Mouse (Mus musculus) liver, postnatal 0 days (tissue): ENCODE data around the gene Myof. TPM values are rescaled to one million over a fixed set of nuclear protein-coding genes. Genes with fewer than 3 reads are reported as not detected.

Experiments
- ATAC-seq: fragments of 200-750 bp; cut with Nextera tagmentation; 2 replicates; pipeline ENCODE4 v1.8.0; 2017; ENCODE audit warnings: mild to moderate bottlenecking, moderate library complexity
- DNase-seq: peaks from one replicate; pipeline ENCODE4 v3.0.0-alpha.2; 2016
- H3K27ac ChIP-seq: fragments of 300-500 bp; sonication (generic); 2 replicates; pipeline ENCODE4 v1.5.1; 2014; ENCODE audit warnings: antibody characterized with exemption, moderate library complexity, mild to moderate bottlenecking, low read depth
- H3K27me3 ChIP-seq: fragments of 300-500 bp; sonication (generic); 2 replicates; pipeline ENCODE4 v1.6.1; 2014; ENCODE audit warnings: low read length, control low read depth, mixed read lengths; ENCODE audit not compliant: insufficient read depth
- H3K36me3 ChIP-seq: fragments of 300-500 bp; sonication (generic); replicated peaks from 2 replicates; pipeline ENCODE4 v1.6.1; 2014; ENCODE audit warnings: mild to moderate bottlenecking, control low read depth, low read length, moderate library complexity, mixed read lengths; ENCODE audit not compliant: insufficient read depth
- H3K4me1 ChIP-seq: fragments of 300-500 bp; sonication (generic); 2 replicates; pipeline ENCODE4 v1.6.1; 2014; ENCODE audit warnings: antibody characterized with exemption, mild to moderate bottlenecking, control low read depth; ENCODE audit not compliant: insufficient read depth
- H3K4me2 ChIP-seq: fragments of 300-500 bp; sonication (generic); 2 replicates; pipeline ENCODE4 v1.6.1; 2014; ENCODE audit warnings: low read depth, mild to moderate bottlenecking, low read length, moderate library complexity, mixed read lengths
- H3K4me3 ChIP-seq: fragments of 300-500 bp; sonication (generic); 2 replicates; pipeline ENCODE4 v1.5.1; 2014; ENCODE audit warnings: low read depth, low read length
- H3K9ac ChIP-seq: fragments of 300-500 bp; sonication (generic); replicated peaks from 2 replicates; pipeline ENCODE4 v1.6.1; 2014; ENCODE audit warnings: mild to moderate bottlenecking, moderate library complexity
- H3K9me3 ChIP-seq: fragments of 300-500 bp; sonication (generic); 2 replicates; pipeline ENCODE4 v1.6.1; 2016; ENCODE audit warnings: mild to moderate bottlenecking, control low read depth, low read length, mixed read lengths
- CTCF ChIP-seq: sonication (generic); IDR thresholded peaks from 2 replicates; pipeline ENCODE4 v1.5.1; 2016; ENCODE audit warnings: antibody characterized with exemption, low read depth
- EP300 ChIP-seq: IDR thresholded peaks from 2 replicates; pipeline ENCODE4 v1.6.1; 2016; ENCODE audit warnings: antibody characterized with exemption, low read depth, mild to moderate bottlenecking
- WGBS: fragments of 180-500 bp; shearing (Covaris S2); extraction: QIAGEN DNeasy Blood & Tissue Kit; methylation state at CpG from one replicate; pipeline ENCODE4 v1.1.7; 2014; ENCODE audit not compliant: insufficient replicate concordance; 5-methylcytosine and 5-hydroxymethylcytosine counted together
- polyA plus RNA-seq: library from polyadenylated mRNA; unstranded; fragments of >200 nt; fragmentation: Nextera tagmentation; extraction: Ambion mirVana; gene quantifications from 2 replicates; pipeline ENCODE4 v1.2.1, GENCODE M21; 2015

Gene Myof
- polyA plus RNA-seq, 1 experiment from 2014 or later = 1.7 TPM

DNA sequence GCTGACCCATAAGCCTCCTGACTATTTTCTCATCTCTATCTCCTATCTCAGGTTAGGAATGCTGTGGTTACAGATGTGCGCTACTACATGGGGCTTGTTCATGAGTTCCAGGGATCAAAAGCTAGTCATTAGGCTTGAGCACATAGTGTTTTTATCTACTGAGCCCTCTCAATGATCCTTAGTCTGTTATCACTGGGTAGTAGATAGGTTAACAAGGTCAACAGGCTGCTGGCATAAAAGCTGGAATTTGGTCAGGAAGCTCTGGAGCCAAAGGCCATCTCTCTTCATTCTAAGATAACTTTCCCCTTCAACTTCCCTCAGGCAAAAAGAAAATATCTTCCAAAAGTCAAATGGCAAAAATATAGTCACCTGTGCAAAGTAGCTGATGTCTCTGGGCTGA is 183.1 kb downstream of the Myof start:
- Histone ChIP-seq H3K27ac (peak overlapping the region; percentile 60), H3K9ac (no peak overlapping the region), H3K4me3 (no peak overlapping the region), H3K36me3 (no peaks in the 10 kb centered on the region), H3K4me1 (peaks cover 6% of the 10 kb centered on the region; the same call in 1 of the 2 replicates), H3K27me3 (no peaks in the 10 kb centered on the region), H3K4me2 (no peak overlapping the region), H3K9me3 (no peaks in the 10 kb centered on the region)
- ATAC-seq = no peak
- DNase-seq = no peak
- 65% methylated on average over 1 of the region's 1 CpGs for WGBS
- TF ChIP-seq EP300 (no peak), CTCF (no peak)

DNA sequence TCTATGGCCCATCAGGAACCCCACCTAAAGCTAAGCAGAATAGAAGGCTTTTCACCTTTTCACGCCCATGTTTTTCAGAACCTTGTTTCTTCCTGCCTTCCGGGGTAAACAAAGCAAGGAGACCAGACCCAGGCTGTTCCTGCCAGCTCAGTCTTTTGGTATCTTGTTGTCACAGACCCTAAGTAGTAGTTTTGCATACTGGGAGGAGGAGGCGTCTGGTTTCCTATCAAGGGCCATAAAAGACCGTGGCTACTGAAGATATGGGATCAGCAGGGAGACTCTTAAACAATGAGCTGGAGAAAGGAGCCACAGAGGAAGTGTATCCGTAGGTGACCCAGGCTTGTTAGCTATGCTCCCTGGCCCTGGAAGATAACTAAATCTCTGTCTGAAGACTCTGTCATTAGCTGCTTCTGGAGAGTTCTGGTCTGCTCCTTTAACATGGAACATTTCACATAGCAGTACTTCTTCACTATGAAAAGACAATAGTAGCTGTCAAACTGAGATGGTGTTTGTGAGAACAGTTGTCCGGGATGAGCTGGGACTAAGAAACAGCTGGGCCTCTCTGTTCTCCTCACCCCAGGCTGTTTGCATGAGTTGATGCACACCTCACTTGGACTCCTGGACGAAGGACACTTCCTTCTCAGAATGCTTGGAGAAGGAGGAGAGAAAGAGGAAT is 184.8 kb downstream of the Myof start:
- H3K27ac ChIP-seq = no peak overlapping the region
- no peak overlapping the region for H3K4me3 ChIP-seq
- H3K36me3 ChIP-seq = no peaks in the 10 kb centered on the region
- DNase-seq = no peak
- no peak for ATAC-seq
- no peaks in the 10 kb centered on the region for H3K27me3 ChIP-seq
- TF ChIP-seq CTCF (no peak), EP300 (no peak)
- peaks cover 6% of the 10 kb centered on the region; the same call in 1 of the 2 replicates for H3K4me1 ChIP-seq
- no peak overlapping the region for H3K9ac ChIP-seq
- H3K4me2 ChIP-seq = no peak overlapping the region
- no peaks in the 10 kb centered on the region for H3K9me3 ChIP-seq
- 54% methylated on average over 7 of the region's 7 CpGs for WGBS

DNA sequence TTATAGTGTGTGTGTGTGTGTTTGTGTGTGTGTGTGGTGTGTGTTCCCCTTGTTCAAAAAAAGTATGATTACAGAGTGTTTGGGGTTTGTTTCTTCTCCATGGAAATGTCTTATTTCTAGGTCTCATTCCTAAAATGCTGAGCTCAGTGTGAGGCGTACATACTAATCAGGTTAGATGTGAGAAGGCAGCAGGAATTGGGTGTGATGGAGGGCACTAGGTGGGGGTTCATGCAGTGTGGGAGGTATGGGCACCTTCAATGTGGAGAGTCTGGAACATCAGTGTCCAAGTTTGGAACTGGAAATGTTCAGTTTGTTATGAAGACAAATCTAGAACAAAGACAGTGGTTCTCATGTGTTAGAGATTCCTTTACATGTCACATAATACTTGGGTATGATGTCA is 191.3 kb downstream of the Myof start:
- H3K4me1 ChIP-seq = peaks cover under 1% of the 10 kb centered on the region; the same call in 1 of the 2 replicates
- TF ChIP-seq CTCF (no peak), EP300 (no peak)
- H3K27ac ChIP-seq = no peak overlapping the region
- no peaks in the 10 kb centered on the region for H3K9me3 ChIP-seq
- H3K4me3 ChIP-seq = no peak overlapping the region
- WGBS = 78% methylated on average over 1 of the region's 1 CpGs
- ATAC-seq = no peak
- DNase-seq = no peak
- H3K36me3 ChIP-seq = no peaks in the 10 kb centered on the region
- H3K4me2 ChIP-seq = no peak overlapping the region
- no peak overlapping the region for H3K9ac ChIP-seq
- no peaks in the 10 kb centered on the region for H3K27me3 ChIP-seq

DNA sequence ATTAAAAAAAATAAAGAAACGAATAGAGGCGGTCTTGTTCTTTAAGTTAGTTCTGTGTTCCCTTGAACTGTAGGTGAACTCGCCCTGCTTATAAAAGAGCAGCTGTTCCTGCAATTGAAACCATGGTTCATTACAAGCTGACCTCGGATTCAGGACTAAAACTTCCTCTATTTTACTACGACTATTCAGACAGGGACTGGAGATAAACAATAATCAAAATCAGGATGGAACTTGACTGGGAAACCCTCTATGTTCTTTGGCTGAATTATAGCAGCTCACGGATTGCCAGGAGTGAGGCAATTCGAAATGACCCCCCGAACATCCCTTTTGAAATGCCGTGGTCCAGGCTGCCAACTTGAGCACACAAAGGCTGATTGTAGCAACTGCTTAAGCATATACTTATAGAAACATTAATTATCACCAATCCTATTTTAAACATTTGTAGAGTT is 191.8 kb downstream of the Myof start:
- TF ChIP-seq CTCF = no peak
- TF ChIP-seq EP300 = no peak
- Histone ChIP-seq H3K9ac (no peak overlapping the region), H3K27ac (no peak overlapping the region), H3K9me3 (no peaks in the 10 kb centered on the region), H3K4me1 (no peaks in the 10 kb centered on the region), H3K4me3 (no peak overlapping the region), H3K4me2 (no peak overlapping the region), H3K36me3 (no peaks in the 10 kb centered on the region), H3K27me3 (no peaks in the 10 kb centered on the region)
- 54% methylated on average over 9 of the region's 9 CpGs for WGBS
- DNase-seq (no peak), ATAC-seq (no peak)

Other genes starting within 250 kb of the Myof start
- gene Cep55, start 11.4 kb upstream of the Myof start, polyA plus RNA-seq = 3.0 and 3.3 TPM in 2 replicates
- 4.3 and 8.8 TPM in 2 replicates for gene Ffar4, start 53.5 kb upstream of the Myof start, polyA plus RNA-seq
- 7,568 and 8,084 TPM in 2 replicates for gene Rbp4, start 81.7 kb upstream of the Myof start, polyA plus RNA-seq
- gene Pde6c, start 89.2 kb upstream of the Myof start, polyA plus RNA-seq = 24.7 and 28.2 TPM in 2 replicates
- 16.6 and 18.6 TPM in 2 replicates for gene Fra10ac1, start 180.6 kb upstream of the Myof start, polyA plus RNA-seq
- 0.12 TPM in 1 of 2 replicates, not detected in the other for gene Lgi1, start 221.0 kb upstream of the Myof start, polyA plus RNA-seq